Mouse (Mus musculus) ES-Bruce4 (cell line): Measurements from ENCODE around the gene Slc4a3.

Experiments
- CTCF ChIP-seq: IDR thresholded peaks from one replicate; pipeline ENCODE4 v1.8.1; 2011; ENCODE audit warnings: low read depth, low read length
- POLR2A ChIP-seq: IDR thresholded peaks from one replicate; pipeline ENCODE4 v1.8.1; 2011; ENCODE audit warnings: low read length; ENCODE audit not compliant: insufficient read depth

GRCm38 (mm10) chr1:75557041-75557440 lies 11.0 kb downstream of the Slc4a3 start:
- TF ChIP-seq CTCF: no peak
- TF ChIP-seq POLR2A: no peak
